Mouse (Mus musculus) small intestine, adult 2 months (tissue): Measurements from ENCODE around the gene Rbp1.
A peak's percentile ranks its signal among the peaks of the same experiment; 100 is the strongest.

Experiments used
- CTCF ChIP-seq: fragments of 200-500 bp; IDR thresholded peaks from 2 replicates; pipeline ENCODE4 v1.5.1; 2012; ENCODE audit warnings: low read depth, mild to moderate bottlenecking, control low read depth, inconsistent platforms, low read length, moderate library complexity, mixed read lengths; ENCODE audit not compliant: insufficient replicate concordance, insufficient read length; ENCODE audit errors: extremely low read depth
- POLR2A ChIP-seq: fragments of 200-500 bp; IDR thresholded peaks from 2 replicates; pipeline ENCODE4 v1.6.1; 2012; ENCODE audit warnings: low read depth, mild to moderate bottlenecking, control low read depth, inconsistent platforms, low read length, moderate library complexity

DNA sequence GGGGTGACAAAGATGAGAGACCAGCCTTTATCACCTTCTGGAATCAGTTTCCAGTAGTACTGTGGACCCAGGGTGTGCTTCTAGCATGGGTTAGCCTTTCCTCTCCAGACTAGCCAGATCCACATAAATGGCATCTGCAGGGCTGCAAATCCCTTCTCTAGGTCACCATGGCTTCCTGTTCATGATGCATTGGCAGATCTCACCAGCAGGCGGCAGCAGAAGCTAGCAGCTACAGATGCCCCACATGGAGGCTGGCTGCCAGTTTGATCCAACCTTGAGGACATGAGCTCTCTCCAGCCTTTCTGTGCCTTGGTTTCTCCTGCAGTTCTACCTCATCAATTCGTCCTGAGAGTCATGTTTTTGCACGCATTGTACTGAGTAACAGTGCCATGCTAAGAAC, 13.6 kb upstream of the Rbp1 start:
- TF ChIP-seq POLR2A, result no peak
- TF ChIP-seq CTCF, result peak; percentile 90; the same call in 1 of the 2 replicates
